Mouse (Mus musculus): ENCODE measurements around the gene Gtf2ird1. TPM values are rescaled to one million over a fixed set of nuclear protein-coding genes. Genes with fewer than 3 reads are reported as not detected.
A peak's percentile ranks its signal among the peaks of the same experiment; 100 is the strongest.

Gene Gtf2ird1
- polyA plus RNA-seq, 1 experiment: 9.6 TPM

DNA sequence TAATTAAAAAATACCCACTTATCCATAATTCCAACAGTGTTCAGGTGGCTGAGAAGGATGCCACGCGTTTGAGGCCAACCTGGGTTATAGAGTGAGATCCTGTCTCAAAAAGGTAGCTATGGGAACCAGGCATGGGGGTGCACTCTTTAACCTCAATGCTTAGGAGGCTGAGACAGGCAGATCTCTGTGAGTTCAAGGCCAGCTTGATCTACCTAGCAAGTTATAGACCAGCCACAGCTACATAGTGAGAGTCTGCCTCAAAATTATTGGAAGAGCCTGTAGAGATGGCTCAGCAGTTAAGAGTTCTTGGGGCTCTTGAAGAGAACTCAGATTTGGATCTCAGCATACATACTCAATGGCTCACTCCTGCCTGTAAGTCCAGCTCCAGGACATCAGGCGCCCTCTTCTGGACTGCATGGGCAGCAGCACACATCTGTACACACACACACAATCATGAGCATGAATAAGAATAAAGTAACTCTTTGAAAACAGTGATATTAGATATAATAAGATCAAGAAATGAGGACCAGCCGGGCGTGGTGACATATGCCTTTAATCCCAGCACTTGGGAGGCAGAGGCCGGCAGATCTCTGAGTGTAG, 18.6 kb upstream of the Gtf2ird1 start:
- Histone ChIP-seq H3K4me3 (ENCODE audit: insufficient read depth, low read length) (no peak overlapping the region), H3K27ac (ENCODE audit: insufficient read depth, low read depth, low read length) (no peak overlapping the region), H3K4me1 (ENCODE audit: control insufficient read depth, insufficient read depth, low read length) (no peaks in the 10 kb centered on the region)
- TF ChIP-seq CTCF (IDR thresholded peaks at IDR 0.05; ENCODE audit: low read depth, low read length): no peak
- no peak for TF ChIP-seq POLR2A (IDR thresholded peaks at IDR 0.05; ENCODE audit: borderline replicate concordance, low read depth, low read length)

GRCm38 (mm10) chr5:134473902-134474301, 17.4 kb upstream of the Gtf2ird1 start:
- TF ChIP-seq POLR2A (IDR thresholded peaks at IDR 0.05; ENCODE audit: borderline replicate concordance, low read depth, low read length) (no peak), CTCF (IDR thresholded peaks at IDR 0.05; ENCODE audit: low read depth, low read length) (peak; percentile 39)
- Histone ChIP-seq H3K4me3 (ENCODE audit: insufficient read depth, low read length) (no peak overlapping the region), H3K4me1 (ENCODE audit: control insufficient read depth, insufficient read depth, low read length) (no peaks in the 10 kb centered on the region), H3K27ac (ENCODE audit: insufficient read depth, low read depth, low read length) (no peak overlapping the region)

GRCm38 (mm10) chr5:134470538-134471169, 14.1 kb upstream of the Gtf2ird1 start:
- Histone ChIP-seq H3K4me3 (ENCODE audit: insufficient read depth, low read length) (no peak overlapping the region), H3K4me1 (ENCODE audit: control insufficient read depth, insufficient read depth, low read length) (peaks cover 7% of the 10 kb centered on the region; the same call in 1 of the 2 replicates), H3K27ac (ENCODE audit: insufficient read depth, low read depth, low read length) (no peak overlapping the region)
- TF ChIP-seq CTCF (IDR thresholded peaks at IDR 0.05; ENCODE audit: low read depth, low read length) (no peak), POLR2A (IDR thresholded peaks at IDR 0.05; ENCODE audit: borderline replicate concordance, low read depth, low read length) (no peak)

DNA sequence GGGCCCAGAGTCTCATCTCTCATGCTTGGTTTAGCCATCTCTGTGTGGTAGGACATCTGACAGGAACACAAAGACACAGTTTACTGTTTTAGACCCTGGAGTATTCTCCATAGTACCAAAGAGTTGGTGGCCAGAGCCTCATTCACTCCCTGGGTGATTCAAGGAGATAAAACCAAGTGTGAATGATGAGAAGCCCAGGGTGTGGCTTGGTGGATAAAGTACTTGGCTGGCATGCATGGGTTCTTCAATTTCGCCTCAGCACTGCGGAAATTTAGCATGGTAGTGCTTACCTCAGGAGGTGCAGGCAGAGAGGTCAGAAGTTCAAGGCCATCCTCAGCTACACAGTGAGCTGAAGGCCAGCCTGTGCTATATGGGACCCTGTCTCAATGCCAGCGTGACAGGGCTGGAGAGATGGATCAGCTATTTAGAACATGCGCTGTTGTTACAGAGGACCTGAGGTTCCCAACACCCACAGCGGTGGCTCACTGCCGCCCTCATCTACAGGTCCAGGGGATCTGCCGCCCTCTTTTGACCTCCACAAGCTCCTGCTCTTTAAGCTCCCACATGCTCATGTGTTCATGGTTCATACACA, 13.1 kb upstream of the Gtf2ird1 start:
- H3K4me1 ChIP-seq (ENCODE audit: control insufficient read depth, insufficient read depth, low read length): peaks cover 7% of the 10 kb centered on the region; the same call in 1 of the 2 replicates
- H3K4me3 ChIP-seq (ENCODE audit: insufficient read depth, low read length): no peak overlapping the region
- TF ChIP-seq POLR2A (IDR thresholded peaks at IDR 0.05; ENCODE audit: borderline replicate concordance, low read depth, low read length) (no peak), CTCF (IDR thresholded peaks at IDR 0.05; ENCODE audit: low read depth, low read length) (no peak)

GRCm38 (mm10) chr5:134468158-134468765, 11.7 kb upstream of the Gtf2ird1 start:
- no peak for TF ChIP-seq POLR2A (IDR thresholded peaks at IDR 0.05; ENCODE audit: borderline replicate concordance, low read depth, low read length)
- no peak for TF ChIP-seq CTCF (IDR thresholded peaks at IDR 0.05; ENCODE audit: low read depth, low read length)
- no peak overlapping the region for H3K4me3 ChIP-seq (ENCODE audit: insufficient read depth, low read length)
- no peak overlapping the region for H3K27ac ChIP-seq (ENCODE audit: insufficient read depth, low read depth, low read length)
- H3K4me1 ChIP-seq (ENCODE audit: control insufficient read depth, insufficient read depth, low read length): peaks cover 7% of the 10 kb centered on the region; the same call in 1 of the 2 replicates

More for the DNA sequence above, 13.1 kb upstream of the Gtf2ird1 start:
- H3K27ac ChIP-seq (ENCODE audit: insufficient read depth, low read depth, low read length): no peak overlapping the region

DNA sequence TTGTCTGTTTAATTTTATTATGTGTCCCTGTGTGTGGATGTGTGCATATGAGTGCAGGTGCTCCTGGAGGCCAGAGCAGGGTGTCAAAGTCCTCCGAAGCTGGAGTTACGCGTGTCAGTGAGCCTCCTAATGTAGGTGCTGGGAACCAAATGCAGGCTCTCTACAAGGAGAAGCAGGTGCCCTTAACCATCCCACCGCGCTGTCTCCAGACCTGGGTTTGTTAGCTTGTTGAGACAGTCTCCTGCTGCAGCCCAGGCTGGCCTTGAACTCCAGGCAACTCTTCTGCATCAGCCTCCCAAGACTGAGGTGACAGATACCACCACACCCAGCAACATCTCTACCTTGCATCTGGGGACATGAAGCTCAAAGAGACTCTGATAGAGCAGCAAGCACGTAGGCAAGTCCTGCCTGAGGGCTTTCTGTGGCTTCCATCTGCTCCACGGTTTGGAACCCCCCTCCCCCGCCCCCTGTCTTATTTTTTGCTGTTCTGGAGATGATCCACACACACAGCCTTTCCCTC, 10.6 kb upstream of the Gtf2ird1 start:
- no peak for TF ChIP-seq POLR2A (IDR thresholded peaks at IDR 0.05; ENCODE audit: borderline replicate concordance, low read depth, low read length)
- TF ChIP-seq CTCF (IDR thresholded peaks at IDR 0.05; ENCODE audit: low read depth, low read length): no peak
- H3K4me1 ChIP-seq (ENCODE audit: control insufficient read depth, insufficient read depth, low read length): peaks cover 7% of the 10 kb centered on the region; the same call in 1 of the 2 replicates
- no peak overlapping the region for H3K4me3 ChIP-seq (ENCODE audit: insufficient read depth, low read length)
- H3K27ac ChIP-seq (ENCODE audit: insufficient read depth, low read depth, low read length): no peak overlapping the region

DNA sequence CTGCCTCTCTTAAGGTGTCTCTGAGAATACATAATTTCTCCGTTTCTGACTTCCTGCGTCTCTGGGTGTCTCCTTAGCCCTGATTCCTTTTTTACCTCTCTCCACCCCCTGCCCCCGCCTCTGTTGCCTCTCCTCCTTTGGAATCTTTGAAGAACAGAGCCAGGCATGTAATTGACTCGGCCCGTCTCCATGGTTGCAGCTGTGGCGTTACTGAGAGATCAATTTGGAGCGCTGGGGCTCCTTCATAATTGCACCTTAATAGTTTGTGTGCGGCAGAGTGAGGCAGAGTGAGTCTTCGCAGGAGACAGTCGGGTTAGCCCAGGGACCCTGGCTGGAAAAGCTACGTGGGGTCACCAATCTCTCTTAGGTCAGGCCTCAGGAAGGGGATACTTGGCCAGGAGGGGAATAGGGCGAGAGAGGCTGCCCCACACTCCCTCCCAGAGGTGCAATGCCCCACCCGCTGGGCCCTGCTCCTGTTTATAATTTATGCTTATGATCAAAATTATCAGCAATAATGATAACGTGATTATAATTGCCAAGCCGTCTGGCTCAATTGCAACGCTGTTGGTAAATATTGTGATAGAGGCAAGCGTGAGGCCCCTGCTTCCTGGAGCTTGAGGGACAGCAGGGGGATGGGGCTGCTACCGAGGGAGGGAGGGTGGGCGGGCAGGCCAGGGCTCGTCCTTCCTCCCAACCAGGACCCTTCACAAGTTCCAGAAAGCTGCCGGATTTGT, 9.9 kb upstream of the Gtf2ird1 start:
- H3K4me1 ChIP-seq (ENCODE audit: control insufficient read depth, insufficient read depth, low read length): peaks cover 7% of the 10 kb centered on the region; the same call in 1 of the 2 replicates
- no peak overlapping the region for H3K4me3 ChIP-seq (ENCODE audit: insufficient read depth, low read length)
- TF ChIP-seq CTCF (IDR thresholded peaks at IDR 0.05; ENCODE audit: low read depth, low read length) (no peak), POLR2A (IDR thresholded peaks at IDR 0.05; ENCODE audit: borderline replicate concordance, low read depth, low read length) (no peak)
- no peak overlapping the region for H3K27ac ChIP-seq (ENCODE audit: insufficient read depth, low read depth, low read length)

- H3K4me1 ChIP-seq (ENCODE audit: control insufficient read depth, insufficient read depth, low read length): peaks cover 7% of the 10 kb centered on the region; the same call in 1 of the 2 replicates
- no peak overlapping the region for H3K27ac ChIP-seq (ENCODE audit: insufficient read depth, low read depth, low read length)
- TF ChIP-seq CTCF (IDR thresholded peaks at IDR 0.05; ENCODE audit: low read depth, low read length) (no peak), POLR2A (IDR thresholded peaks at IDR 0.05; ENCODE audit: borderline replicate concordance, low read depth, low read length) (no peak)
- H3K4me3 ChIP-seq (ENCODE audit: insufficient read depth, low read length): no peak overlapping the region
Observed at GRCm38 (mm10) chr5:134465197-134465596, 8.7 kb upstream of the Gtf2ird1 start.

GRCm38 (mm10) chr5:134464225-134464624, 7.7 kb upstream of the Gtf2ird1 start:
- H3K4me3 ChIP-seq (ENCODE audit: insufficient read depth, low read length): no peak overlapping the region
- no peak overlapping the region for H3K27ac ChIP-seq (ENCODE audit: insufficient read depth, low read depth, low read length)
- TF ChIP-seq POLR2A (IDR thresholded peaks at IDR 0.05; ENCODE audit: borderline replicate concordance, low read depth, low read length) (no peak), CTCF (IDR thresholded peaks at IDR 0.05; ENCODE audit: low read depth, low read length) (no peak)
- peaks cover 7% of the 10 kb centered on the region; the same call in 1 of the 2 replicates for H3K4me1 ChIP-seq (ENCODE audit: control insufficient read depth, insufficient read depth, low read length)

All from bone marrow macrophage, adult 2 months (primary cell).